In the genomic region with DNA sequence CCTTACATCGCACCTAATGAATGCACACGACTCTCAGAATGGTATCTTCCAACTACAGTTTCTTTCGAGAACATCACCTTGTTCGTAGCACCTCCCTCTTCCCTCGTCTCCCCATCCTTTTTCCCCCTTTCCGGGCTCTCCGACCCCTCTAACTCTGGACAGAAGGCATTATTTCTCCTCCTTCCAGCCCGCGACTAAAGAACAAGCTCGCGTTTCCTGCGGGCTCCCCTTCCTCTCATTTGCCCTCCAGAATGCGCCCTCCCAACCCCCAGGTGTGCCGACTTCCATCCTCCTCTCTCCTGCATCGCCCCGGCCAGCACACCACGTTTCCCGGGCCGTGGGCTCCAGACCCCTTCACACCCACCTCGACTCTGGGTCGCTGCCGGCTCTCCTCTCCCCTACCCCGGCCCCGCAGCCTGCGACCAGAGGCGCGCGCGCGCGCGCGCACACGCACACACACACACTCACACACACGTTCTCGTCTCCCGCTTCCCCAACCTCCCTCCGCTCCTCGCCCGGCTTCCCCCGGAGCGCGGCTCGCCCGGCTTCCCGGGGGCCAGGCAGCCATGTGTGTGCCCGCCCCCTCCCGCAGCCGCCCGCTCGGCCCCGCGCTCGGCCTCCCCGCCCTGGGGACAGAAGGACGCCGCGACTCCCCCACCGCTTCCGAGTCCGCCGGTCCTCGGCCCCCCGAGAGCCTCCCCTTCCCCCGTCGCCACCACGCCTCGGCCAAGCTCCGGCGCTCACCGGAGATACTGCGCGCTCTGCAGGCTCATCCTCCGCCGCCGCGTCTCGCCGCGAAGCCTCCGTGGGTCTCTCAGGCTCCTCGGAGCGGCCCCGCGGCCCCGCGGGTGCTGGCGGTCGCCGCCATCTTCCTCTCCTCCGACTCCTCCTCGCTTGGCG, we compare ENCODE assay signal across 7 mouse cellular contexts. TPM values are rescaled to one million over a fixed set of nuclear protein-coding genes. Genes with fewer than 3 reads are reported as not detected.
DNase-seq lines count a peak whose midpoint lies in the region; ATAC-seq and TF ChIP-seq lines count a peak whose summit lies in the region.

Smg7 (minus strand) TSS at position 882 of the 900 bp plus-strand sequence.

- H3K4me2 ChIP-seq in embryonic facial prominence, embryonic 15.5 days (replicated peaks): peak within 1 kb of the TSS; percentile 99
- peak within 1 kb of the TSS; percentile 98 for H3K4me2 ChIP-seq in kidney, embryonic 16.5 days (replicated peaks; ENCODE audit: low read depth, low read length)
- H3K4me2 ChIP-seq in liver, embryonic 14.5 days (ENCODE audit: low read depth): peak within 1 kb of the TSS; percentile 100

- no peak for TF ChIP-seq EP300 in heart, adult 2 months (IDR thresholded peaks at IDR 0.05; ENCODE audit: insufficient read depth, low read depth, low read length)
- TF ChIP-seq EP300 in liver, embryonic 14.5 days (IDR thresholded peaks at IDR 0.05; ENCODE audit: low read depth): no peak

- TF ChIP-seq CTCF in bone marrow, adult 2 months (IDR thresholded peaks at IDR 0.05; ENCODE audit: control insufficient read depth, insufficient read depth, low read length): no peak
- no peak for TF ChIP-seq CTCF in heart, adult 2 months (IDR thresholded peaks at IDR 0.05)
- no peak for TF ChIP-seq CTCF in liver, embryonic 14.5 days (IDR thresholded peaks at IDR 0.05; ENCODE audit: low read depth)

- H3K9ac ChIP-seq in embryonic facial prominence, embryonic 15.5 days: peak within 1 kb of the TSS; percentile 85
- H3K9ac ChIP-seq in heart, adult 2 months (ENCODE audit: low read depth, low read length): peak within 1 kb of the TSS; percentile 91
- H3K9ac ChIP-seq in kidney, embryonic 16.5 days (replicated peaks; ENCODE audit: low read length): peak within 1 kb of the TSS; percentile 95
- H3K9ac ChIP-seq in liver, embryonic 14.5 days (replicated peaks): peak within 1 kb of the TSS; percentile 84

- H3K9me3 ChIP-seq in embryonic facial prominence, embryonic 15.5 days (replicated peaks): no peaks in the 10 kb centered on the region
- H3K9me3 ChIP-seq in kidney, embryonic 16.5 days (ENCODE audit: low read length): no peaks in the 10 kb centered on the region
- no peaks in the 10 kb centered on the region for H3K9me3 ChIP-seq in liver, embryonic 14.5 days (ENCODE audit: control insufficient read depth, low read length)

- peak within 1 kb of the TSS; percentile 93 for H3K4me3 ChIP-seq in bone marrow, adult 2 months (replicated peaks; ENCODE audit: control insufficient read depth, low read depth, low read length)
- H3K4me3 ChIP-seq in embryonic facial prominence, embryonic 15.5 days (replicated peaks): peak within 1 kb of the TSS; percentile 95
- peak within 1 kb of the TSS; percentile 83 for H3K4me3 ChIP-seq in heart, adult 2 months
- peak within 1 kb of the TSS; percentile 94 for H3K4me3 ChIP-seq in kidney, embryonic 16.5 days (ENCODE audit: low read length)
- peak within 1 kb of the TSS; percentile 84 to 91 for H3K4me3 ChIP-seq in liver, embryonic 14.5 days (ENCODE audit: insufficient read depth in 1 of 2, low read depth in 2 of 2, low read length in 2 of 2)

- H3K36me3 ChIP-seq in embryonic facial prominence, embryonic 15.5 days: no peaks in the 10 kb centered on the region
- peaks cover 4% of the 10 kb centered on the region for H3K36me3 ChIP-seq in heart, adult 2 months (ENCODE audit: control insufficient read depth, insufficient read depth, low read length)
- H3K36me3 ChIP-seq in kidney, embryonic 16.5 days (ENCODE audit: insufficient read depth, low read length): no peaks in the 10 kb centered on the region
- no peaks in the 10 kb centered on the region; the same call in 1 of the 2 replicates for H3K36me3 ChIP-seq in liver, embryonic 14.5 days (replicated peaks; ENCODE audit: control insufficient read depth, insufficient read depth, low read depth)

- H3K27me3 ChIP-seq in embryonic facial prominence, embryonic 15.5 days: no peaks in the 10 kb centered on the region
- H3K27me3 ChIP-seq in heart, adult 2 months (ENCODE audit: control insufficient read depth, insufficient read depth, low read length): no peaks in the 10 kb centered on the region
- no peaks in the 10 kb centered on the region for H3K27me3 ChIP-seq in kidney, embryonic 16.5 days (ENCODE audit: insufficient read depth, low read length)
- no peaks in the 10 kb centered on the region for H3K27me3 ChIP-seq in liver, embryonic 14.5 days (ENCODE audit: control insufficient read depth, insufficient read depth, low read length)

- H3K4me1 ChIP-seq in bone marrow, adult 2 months (ENCODE audit: control insufficient read depth, insufficient read depth, low read length): no peaks in the 10 kb centered on the region; the same call in 1 of the 2 replicates
- H3K4me1 ChIP-seq in embryonic facial prominence, embryonic 15.5 days: peaks cover 20% of the 10 kb centered on the region
- H3K4me1 ChIP-seq in heart, adult 2 months (ENCODE audit: control insufficient read depth, insufficient read depth, low read length): peaks cover 5% of the 10 kb centered on the region
- peaks cover 17% of the 10 kb centered on the region for H3K4me1 ChIP-seq in kidney, embryonic 16.5 days (ENCODE audit: insufficient read depth, low read length)
- H3K4me1 ChIP-seq in liver, embryonic 14.5 days (replicated peaks; ENCODE audit: control insufficient read depth in 2 of 2, insufficient read depth in 2 of 2, low read length in 1 of 2): peaks cover 4 to 14% of the 10 kb centered on the region in 2 experiments; a peak in 3 of 4 replicates

- ATAC-seq in embryonic facial prominence, embryonic 15.5 days (ENCODE audit: insufficient number of reproducible peaks, low FRiP score, low TSS enrichment, low read depth): peak; percentile 39
- peak; percentile 55 for ATAC-seq in kidney, embryonic 16.5 days (ENCODE audit: low FRiP score, low TSS enrichment)
- ATAC-seq in liver, embryonic 14.5 days (ENCODE audit: insufficient read depth): peak; percentile 42

- peaks cover 2% of the 10 kb centered on the region for H3K79me2 ChIP-seq in heart, adult 2 months (replicated peaks; ENCODE audit: control insufficient read depth, insufficient read depth, low read length)

- TF ChIP-seq POLR2A in bone marrow, adult 2 months (IDR thresholded peaks at IDR 0.05; ENCODE audit: borderline replicate concordance, control insufficient read depth, low read depth, low read length): no peak; the same call in 1 of the 2 replicates
- 0 out of 2 replicates have a peak, but pooled peaks have one; percentile 12 for TF ChIP-seq POLR2A in heart, adult 2 months (IDR thresholded peaks at IDR 0.05; ENCODE audit: insufficient read depth, low read depth, low read length)

- WGBS in bone marrow, adult 2 months: under 1% methylated on average over 92 of the region's 93 CpGs
- WGBS in embryonic facial prominence, embryonic 15.5 days: under 1% methylated on average over 83 of the region's 93 CpGs
- under 1% methylated on average over 88 of the region's 93 CpGs for WGBS in heart, adult 2 months
- under 1% methylated on average over 40 of the region's 93 CpGs for WGBS in kidney, embryonic 16.5 days
- under 1% methylated on average over 75 of the region's 93 CpGs for WGBS in liver, embryonic 14.5 days (ENCODE audit: insufficient replicate concordance)

- peak within 1 kb of the TSS; percentile 100 for H3K27ac ChIP-seq in bone marrow, adult 2 months (ENCODE audit: control insufficient read depth, insufficient read depth, low read depth, low read length, poor library complexity)
- H3K27ac ChIP-seq in embryonic facial prominence, embryonic 15.5 days (replicated peaks): peak within 1 kb of the TSS; percentile 100
- H3K27ac ChIP-seq in heart, adult 2 months: peak within 1 kb of the TSS; percentile 100
- peak within 1 kb of the TSS; percentile 100 for H3K27ac ChIP-seq in kidney, embryonic 16.5 days (ENCODE audit: low read length)
- peak within 1 kb of the TSS; percentile 84 for H3K27ac ChIP-seq in liver, embryonic 14.5 days

- DNase-seq in MN1 (ENCODE audit: low spot score): peak; percentile 68
- peak; percentile 80 to 81 for DNase-seq in heart, adult 2 months
- DNase-seq in liver, embryonic 14.5 days (ENCODE audit: low read depth in 3 of 3, low spot score in 3 of 3): peak; percentile 20 to 50 (median 40)
- peak; percentile 21 for DNase-seq in skeletal muscle tissue, adult 2 months (ENCODE audit: low read depth, low spot score)

- intact Hi-C loops in heart, adult 2 months (cut with DNase I): loop anchor here (2.0 to 5.0 kb wide), 2 partner anchors 135 to 430 kb away; partner anchors contain the start of genes Arpc5, Lamc1 and Rgl1

RNA-seq across cellular contexts. Expression of gene Smg7, which starts in this region (rescaled TPM):
- 26.8 and 41.0 TPM in 2 replicates for polyA plus RNA-seq in bone marrow, adult 2 months (2011; ENCODE audit: insufficient read depth, insufficient read length, low replicate concordance, missing spikeins)
- 27.0 and 27.6 TPM in 2 replicates for polyA plus RNA-seq in embryonic facial prominence, embryonic 15.5 days (2015; fragmentation: Nextera tagmentation; extraction: Ambion mirVana)
- 10 to 100 TPM; 39.3 TPM for total RNA-seq in heart, adult 2 months (2021)
- 36.0 and 37.3 TPM in 2 replicates for polyA plus RNA-seq in heart, adult 2 months (2012; rRNA removed)
- polyA plus RNA-seq in kidney, embryonic 16.5 days (2015; fragmentation: Nextera tagmentation; extraction: Ambion mirVana): 25.9 and 32.6 TPM in 2 replicates
- 9.4 and 10.9 TPM in 2 replicates for polyA plus RNA-seq in liver, embryonic 14.5 days (2012; rRNA removed)
- polyA plus RNA-seq in liver, embryonic 14.5 days (2014; fragmentation: Nextera tagmentation; extraction: Ambion mirVana): 9.2 and 10.4 TPM in 2 replicates

Comparison
In these comparisons a context has a peak if more than half of its experiments do, and no peak if none do; other contexts are left out.
1. Peak in every context shown above with its lines: DNase-seq, ATAC-seq, H3K4me3 ChIP-seq and H3K27ac ChIP-seq.
2. DNase-seq: peak in every context shown above with its lines; median percentile 80 in heart, adult 2 months; 68 in MN1; 40 in liver, embryonic 14.5 days; 21 in skeletal muscle tissue, adult 2 months.